Mouse (Mus musculus): ENCODE results near the gene Tenm4.

Tenm4 gene

DNA sequence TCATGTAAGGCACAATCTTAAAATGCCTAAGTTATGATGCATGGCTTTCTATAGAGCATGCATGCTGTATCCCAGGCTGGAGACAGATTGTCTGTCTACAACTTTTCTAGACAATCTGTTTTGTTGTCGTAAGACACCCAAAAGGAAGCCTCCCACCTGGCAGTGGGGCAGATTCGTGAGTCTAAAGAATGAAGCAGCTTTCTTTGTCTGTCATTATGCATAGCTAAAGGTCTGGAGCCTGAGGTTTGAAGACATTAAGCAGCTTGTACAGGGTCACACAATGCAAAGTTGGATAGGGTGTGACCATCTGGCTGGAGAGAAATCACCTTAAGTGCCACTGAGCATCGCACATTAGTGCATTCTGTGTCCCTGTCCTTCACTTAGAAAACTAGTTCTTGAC is 648.5 kb downstream of the Tenm4 start:
- no peak for DNase-seq

- DNase-seq = no peak
Observed at GRCm38 (mm10) chr7:96820343-96820742, 649.3 kb downstream of the Tenm4 start.

DNA sequence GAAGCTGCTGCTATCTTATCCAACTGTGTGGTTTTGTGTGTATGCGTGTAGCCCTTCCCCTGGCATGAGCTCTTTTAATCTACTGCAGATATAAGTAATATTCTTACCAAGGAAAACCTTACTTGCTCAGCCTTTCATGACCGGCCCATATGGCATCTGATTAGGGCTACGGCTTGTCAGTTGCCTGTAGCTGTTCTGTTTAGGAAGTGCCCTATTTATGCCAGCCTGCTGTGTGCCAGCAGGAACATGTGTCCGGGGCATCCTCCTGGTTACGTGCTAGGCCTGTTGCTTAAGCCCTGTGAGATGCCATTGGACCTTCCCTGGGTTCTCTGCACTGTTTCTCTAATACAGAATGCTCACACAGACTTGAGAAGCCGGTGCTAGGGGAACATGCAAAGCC is 655.1 kb downstream of the Tenm4 start:
- peak; percentile 15 to 25 for DNase-seq

DNA sequence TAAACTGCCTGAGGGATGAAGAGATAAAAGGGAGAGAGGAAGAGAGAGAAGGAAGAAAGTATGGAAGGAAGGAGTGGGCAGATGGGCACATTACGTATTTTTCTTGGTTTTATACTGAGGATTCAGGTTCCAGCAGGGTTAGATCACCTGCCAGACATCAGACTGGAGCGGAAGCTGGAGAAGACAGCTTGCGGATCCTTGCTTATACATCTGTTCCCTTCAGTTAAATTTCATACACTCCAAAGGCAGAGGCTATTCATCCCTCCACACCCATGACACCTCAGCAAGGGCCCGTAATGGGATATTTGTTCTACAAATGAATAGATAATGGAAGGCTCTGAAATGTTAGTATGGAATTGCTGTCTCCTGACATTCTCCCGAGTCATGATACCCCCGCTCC is 655.6 kb downstream of the Tenm4 start:
- no peak for DNase-seq

DNA sequence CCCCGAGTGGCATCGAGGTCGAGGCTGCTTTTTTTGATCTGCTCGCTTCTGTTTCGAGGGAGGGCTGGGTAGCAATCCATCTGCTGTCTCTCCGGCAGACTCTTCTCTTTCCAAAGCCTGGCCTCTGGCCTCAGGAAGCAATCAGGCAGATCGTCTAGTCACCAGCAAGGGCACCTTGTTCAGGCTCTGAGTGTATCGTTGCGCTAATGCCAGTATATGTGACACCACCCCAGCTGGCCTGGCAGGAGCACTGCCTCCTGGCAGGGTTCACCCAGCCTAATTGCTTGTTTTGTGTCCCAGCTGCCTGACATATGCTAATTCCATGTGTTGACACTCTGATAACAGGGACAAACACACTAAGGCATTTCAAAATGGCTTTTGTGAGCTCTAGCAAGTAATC is 661.5 kb downstream of the Tenm4 start:
- peak; percentile 68 to 74 for DNase-seq

DNA sequence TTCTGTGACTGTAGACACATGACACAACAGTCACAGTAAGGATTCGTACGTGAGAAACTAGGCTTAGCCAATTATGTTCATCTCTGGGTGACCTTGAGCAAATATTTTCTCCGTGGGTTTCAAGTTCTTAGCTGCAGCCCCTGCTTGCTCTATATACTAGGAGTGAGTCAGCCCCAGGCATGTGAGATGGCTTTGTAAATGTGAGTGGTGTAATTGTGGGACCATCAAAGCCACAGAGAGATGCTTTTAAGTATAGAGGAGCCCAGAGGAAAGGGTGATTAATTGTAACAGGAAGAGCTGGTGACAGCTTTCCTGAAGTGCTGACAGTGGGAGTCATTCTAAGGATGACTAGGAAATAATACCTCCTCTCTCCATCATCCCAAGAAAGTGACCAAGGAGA is 662.0 kb downstream of the Tenm4 start:
- no peak for DNase-seq

DNA sequence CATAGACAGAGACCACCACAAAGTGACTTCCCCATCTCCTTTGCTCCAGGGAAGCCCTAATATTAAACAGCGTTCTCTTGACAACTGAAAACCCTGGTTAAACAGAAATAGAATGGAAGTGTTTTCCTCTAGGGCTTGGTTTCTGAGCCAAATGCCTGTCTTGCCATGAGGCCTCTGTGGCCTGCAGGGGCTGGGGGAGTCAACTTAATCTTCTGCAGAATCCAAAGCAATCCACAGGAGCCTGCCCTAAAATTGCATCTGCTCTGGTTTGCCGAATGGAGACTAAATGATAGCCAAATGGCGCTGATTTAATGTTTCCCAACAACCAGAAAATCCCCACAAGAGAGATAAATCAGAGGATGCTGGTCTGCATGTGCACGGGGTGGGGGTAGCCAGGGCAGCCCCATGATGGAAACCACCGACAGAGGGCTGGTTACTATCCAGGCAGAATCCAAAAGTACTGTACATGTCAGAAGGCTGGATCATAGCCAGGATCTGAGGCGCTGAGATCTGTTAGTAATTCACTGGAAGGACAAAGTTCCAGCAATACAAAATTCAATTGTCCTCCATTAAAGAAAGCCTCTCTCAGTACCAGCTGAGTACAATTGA is 663.7 kb downstream of the Tenm4 start:
- peak; percentile 64 to 65 for DNase-seq

GRCm38 (mm10) chr7:96835313-96835712 is 664.3 kb downstream of the Tenm4 start:
- DNase-seq = no peak

GRCm38 (mm10) chr7:96838271-96838841 is 667.3 kb downstream of the Tenm4 start:
- no peak for DNase-seq

- no peak for DNase-seq
Observed at GRCm38 (mm10) chr7:96838926-96839325, 667.9 kb downstream of the Tenm4 start.

DNA sequence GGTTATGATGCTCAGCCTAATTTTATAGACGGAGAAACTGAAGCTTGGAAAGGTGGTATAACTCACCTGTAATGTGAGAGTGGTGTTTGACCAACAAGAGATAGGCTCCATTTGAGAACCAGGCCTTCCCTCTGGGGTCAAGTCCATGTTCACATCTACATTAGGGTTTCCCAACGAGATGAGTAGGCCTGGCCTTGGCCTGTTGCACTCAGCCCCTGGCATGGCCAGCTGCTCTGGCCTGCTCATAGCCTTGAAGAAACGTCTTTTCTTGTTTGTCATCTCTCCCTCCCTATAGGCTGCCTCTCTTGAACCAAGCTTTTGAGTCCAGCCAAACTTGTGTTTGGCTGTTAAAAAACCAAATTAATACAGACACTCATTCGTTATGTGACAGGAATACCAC is 668.5 kb downstream of the Tenm4 start:
- no peak for DNase-seq

DNA sequence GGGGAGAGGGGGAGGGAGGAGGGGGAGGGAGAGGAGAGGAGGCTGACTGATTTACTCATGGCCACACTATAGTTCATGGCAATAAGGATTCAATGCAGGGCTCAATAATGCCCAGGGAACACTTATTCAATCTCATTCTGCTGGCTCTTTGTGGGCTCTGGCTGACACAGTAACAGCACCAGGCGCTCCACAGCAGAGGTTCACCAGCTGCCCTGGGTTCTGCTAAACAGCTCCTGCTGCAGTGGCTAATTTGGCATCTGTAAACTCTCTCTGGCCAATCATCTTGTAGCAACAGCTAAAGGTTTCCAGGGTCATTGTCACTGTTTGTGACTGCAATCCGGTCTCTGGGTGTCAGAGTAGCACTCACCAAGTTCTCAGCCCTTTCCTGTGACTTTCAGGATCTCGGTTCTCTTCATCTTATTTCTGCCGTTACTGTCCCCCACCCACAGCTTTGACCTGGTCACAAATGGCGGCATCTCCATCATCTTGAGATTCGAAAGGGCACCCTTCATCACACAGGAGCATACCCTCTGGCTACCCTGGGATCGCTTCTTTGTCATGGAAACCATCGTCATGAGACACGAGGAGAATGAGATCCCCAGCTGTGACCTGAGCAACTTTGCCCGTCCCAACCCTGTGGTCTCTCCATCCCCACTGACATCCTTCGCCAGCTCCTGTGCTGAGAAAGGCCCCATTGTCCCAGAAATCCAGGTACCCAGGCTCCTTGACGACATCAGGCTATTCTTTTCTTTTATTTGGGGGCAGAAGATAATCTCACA is 671.6 kb downstream of the Tenm4 start:
- DNase-seq = no peak

DNA sequence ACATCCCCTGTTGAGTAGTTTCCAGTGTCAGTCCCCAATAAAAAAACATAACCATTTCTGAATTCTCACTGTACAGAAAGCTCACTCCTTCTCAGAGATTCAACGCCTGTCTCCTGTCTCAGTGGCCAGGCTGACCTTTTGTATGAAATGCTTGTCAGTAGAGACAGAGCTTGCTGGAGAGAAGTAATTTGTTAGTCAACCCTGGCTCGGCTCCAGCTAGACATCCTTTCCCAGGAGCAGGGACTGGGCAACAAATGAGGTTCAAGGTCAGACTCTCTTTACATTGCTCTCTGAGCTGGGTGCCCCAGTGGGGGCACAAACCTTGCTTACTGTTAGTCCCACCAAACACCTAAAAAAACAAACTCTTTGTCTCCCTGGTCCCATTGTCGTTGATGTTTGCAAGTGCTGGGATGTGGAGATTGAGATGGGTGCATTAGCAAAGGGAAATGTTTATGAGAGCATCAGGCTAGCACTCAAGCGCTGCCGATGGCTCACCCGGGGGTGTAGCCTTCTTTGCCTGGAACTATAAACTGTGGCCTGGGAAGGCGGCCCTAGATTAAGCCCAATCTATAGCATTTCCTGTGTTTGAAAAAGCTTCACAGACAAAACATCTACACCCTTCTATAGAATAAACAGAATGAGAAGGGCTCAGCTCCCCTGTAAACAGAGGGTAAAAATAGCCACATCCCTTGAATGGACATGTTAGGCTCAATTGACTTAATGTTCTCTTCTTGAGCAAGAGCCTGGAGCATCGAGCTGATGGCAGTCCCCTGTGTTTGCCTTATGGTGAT is 673.3 kb downstream of the Tenm4 start:
- DNase-seq = no peak

DNA sequence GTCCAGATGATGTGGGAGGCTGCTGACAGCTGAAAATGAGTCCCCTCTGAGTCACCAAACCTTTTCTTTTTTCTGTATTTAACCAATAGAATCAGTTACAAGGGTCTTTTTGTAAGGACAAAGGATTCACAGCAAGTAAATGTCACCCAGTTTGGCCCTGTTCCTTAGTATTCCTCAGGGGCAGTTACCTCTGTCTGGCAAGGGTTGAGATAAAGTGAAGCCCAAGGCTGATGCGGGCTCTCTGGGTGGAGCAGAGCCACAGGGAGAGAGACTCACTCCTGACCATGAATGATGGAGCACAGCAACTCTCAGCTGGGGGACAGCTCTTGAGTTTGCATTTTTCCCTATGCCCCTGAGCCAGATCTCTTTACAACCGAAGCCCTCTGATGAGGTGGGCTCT is 681.7 kb downstream of the Tenm4 start:
- no peak for DNase-seq

DNA sequence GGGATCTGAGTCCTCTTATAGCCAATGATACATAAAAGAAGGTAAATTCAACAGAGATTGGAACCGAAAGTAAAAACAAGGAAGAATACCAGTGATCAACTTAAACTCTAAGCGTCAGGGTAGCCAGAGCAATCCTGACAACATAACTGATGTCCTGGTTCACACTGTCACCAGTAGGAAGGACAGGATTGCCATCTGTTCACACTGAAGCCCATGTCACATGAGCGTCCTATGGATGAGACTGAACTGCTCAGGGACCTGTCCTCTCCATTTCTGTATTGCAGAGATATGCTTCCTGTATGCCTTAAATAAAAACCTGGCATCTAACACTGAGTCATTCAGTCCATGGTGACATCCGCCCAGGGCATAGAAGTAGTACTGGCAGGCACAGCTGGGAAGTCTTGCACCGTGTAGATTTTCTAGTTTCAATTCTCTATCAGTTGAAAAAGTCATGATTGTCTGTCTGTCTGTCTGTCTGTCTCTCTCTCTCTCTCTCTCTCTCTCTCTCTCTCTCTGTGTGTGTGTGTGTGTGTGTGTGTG is 684.9 kb downstream of the Tenm4 start:
- no peak for DNase-seq

DNA sequence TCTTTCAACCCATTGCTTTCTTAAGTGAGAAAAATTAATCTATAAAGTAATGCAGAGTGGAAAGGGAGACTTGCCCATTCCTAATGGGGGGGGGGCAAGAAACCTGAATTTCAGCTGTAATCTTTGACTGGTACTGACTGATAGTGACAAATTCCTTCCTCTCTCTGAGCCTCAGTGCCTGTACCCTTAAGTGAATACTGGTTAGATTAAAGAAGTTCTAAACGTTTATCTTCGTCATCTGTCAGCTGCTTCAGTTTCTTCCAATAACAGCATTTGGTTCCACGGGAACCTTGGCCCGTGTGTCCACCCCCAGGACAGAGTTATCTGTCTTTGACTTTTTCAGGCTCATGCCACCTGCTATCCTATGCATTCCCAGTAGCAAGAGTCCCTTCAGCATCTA is 685.5 kb downstream of the Tenm4 start:
- no peak for DNase-seq

GRCm38 (mm10) chr7:96859077-96859476 is 688.0 kb downstream of the Tenm4 start:
- DNase-seq = no peak

- no peak for DNase-seq
Observed at GRCm38 (mm10) chr7:96859684-96860083, 688.6 kb downstream of the Tenm4 start.

GRCm38 (mm10) chr7:96860650-96861049 is 689.6 kb downstream of the Tenm4 start:
- DNase-seq = no peak

DNA sequence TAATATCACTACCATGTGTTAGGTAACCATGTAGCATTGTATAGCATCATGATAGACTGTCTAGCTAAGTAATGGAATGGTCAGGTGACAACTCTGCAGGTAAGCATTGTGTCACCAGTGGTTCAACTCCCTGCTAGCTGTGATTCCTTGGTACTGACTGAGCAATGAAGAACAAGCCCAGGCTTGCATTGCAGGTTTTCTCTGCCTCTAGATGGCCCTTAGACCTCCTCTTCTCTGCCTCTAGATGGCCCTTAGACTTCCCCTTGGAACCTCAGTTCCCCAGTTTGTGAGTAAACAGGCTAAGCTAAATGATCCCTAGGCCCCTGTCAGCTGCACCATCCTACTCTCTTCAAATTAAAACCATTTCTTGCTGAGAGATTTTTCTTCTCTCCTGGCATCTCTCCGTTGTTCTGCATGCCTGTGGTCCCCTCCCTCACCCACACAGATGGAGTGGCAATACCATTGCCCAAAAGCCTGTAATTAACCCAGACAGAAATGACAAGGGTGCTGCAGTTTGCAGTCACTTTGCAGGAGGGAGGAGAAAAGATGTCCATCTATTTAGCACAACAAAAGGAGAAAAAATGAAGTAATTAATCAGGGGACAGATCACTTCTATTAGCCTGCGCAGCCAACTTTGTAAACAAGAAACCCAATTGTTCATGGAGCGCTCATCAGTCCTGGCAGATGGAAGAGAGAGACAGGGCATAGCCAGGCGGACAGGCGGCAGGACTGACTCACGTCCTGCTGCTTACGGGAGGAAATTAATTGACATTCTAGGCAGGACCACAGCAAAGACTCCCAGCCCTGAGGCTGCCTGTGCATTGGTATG is 694.1 kb downstream of the Tenm4 start:
- DNase-seq = peak in 1 of 2 experiments; percentile 45

DNA sequence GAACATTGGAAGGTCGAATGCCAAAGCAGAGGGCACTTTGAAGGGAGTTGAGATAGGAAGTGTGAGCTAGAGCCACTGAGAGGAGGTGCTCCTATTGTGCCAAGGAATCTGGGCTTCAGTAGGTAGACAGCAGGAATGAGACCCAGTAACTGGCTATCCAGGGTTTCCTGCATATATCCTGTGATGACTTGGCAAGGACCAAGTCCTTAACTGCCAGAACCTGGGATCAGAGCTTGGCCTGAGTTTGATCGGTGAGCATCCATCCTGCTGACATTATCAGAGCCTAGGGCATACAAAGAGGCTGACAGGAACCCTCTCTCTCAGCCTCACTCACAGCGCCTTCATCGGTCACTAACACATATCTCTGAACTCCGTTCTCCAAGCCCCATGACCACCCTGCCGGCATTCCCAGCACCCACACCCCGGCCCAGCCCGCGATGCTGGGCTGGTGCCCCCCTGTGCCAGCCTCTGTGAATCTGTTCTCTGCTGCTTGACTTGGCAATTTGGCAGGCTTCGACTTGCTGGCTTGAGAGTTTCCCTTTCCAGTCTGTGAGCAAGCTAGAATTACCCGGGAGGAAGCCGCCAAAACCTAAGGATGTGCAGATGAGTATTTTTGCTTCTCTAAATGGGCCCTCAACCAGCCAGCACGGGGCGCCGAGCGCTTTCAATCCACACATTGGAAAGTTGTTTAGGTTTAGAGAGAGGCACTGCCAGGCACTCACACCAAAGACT is 698.2 kb downstream of the Tenm4 start:
- peak; percentile 90 to 94 for DNase-seq

GRCm38 (mm10) chr7:96870473-96870872 is 699.4 kb downstream of the Tenm4 start:
- DNase-seq = no peak

All from cerebellum, postnatal 14 days (tissue).